Mouse (Mus musculus) CH12.LX (cell line): Measurements from ENCODE around the gene Mttp. TPM values are rescaled to one million over a fixed set of nuclear protein-coding genes. Genes with fewer than 3 reads are reported as not detected.

ENCODE experiments used
- DNase-seq: peaks from one replicate; pipeline ENCODE4 v3.0.0-alpha.2; 2013; ENCODE audit errors: extremely low read depth
- H3K27ac ChIP-seq: 2 replicates; pipeline ENCODE4 v1.5.1; 2012; ENCODE audit warnings: low read depth, mild to moderate bottlenecking, control low read depth, moderate library complexity; ENCODE audit not compliant: insufficient read depth
- H3K27me3 ChIP-seq: replicated peaks from 2 replicates; pipeline ENCODE3; 2012; ENCODE audit warnings: inconsistent platforms
- H3K36me3 ChIP-seq, 2 experiments: replicated peaks in 1 of 2; 2 replicates each; pipeline versions ENCODE3 to v1.6.1; 2012; ENCODE audit warnings: inconsistent platforms in 1 of 2, low read length in 1 of 2, mild to moderate bottlenecking in 1 of 2, mixed read lengths in 1 of 2, moderate library complexity in 1 of 2; ENCODE audit not compliant: control insufficient read depth in 1 of 2, insufficient read depth in 1 of 2
- H3K4me1 ChIP-seq, 2 experiments: 2 replicates each; pipeline ENCODE4 v1.6.1; 2012; ENCODE audit warnings: inconsistent platforms in 1 of 2, moderate library complexity in 1 of 2; ENCODE audit not compliant: insufficient read depth in 2 of 2, control insufficient read depth in 1 of 2
- H3K4me2 ChIP-seq: 2 replicates; pipeline ENCODE4 v1.6.1; 2012; ENCODE audit warnings: low read depth, mild to moderate bottlenecking, control low read depth; ENCODE audit not compliant: poor library complexity, insufficient read depth, severe bottlenecking
- H3K4me3 ChIP-seq, 3 experiments: fragments of 150-350 bp in 1 of 3; sonication (generic) in 1 of 3; replicated peaks in 1 of 3; 2 replicates each; pipeline versions ENCODE3 to v1.5.1; 2011 to 2012; ENCODE audit warnings: low read depth in 2 of 3, low read length in 2 of 3, mild to moderate bottlenecking in 2 of 3, moderate library complexity in 2 of 3, control low read depth in 1 of 3, improper control_type of control experiment in 1 of 3, inconsistent platforms in 1 of 3, mixed read lengths in 1 of 3; ENCODE audit not compliant: poor library complexity in 1 of 3
- H3K79me2 ChIP-seq: replicated peaks from 2 replicates; pipeline ENCODE4 v1.6.1; 2012; ENCODE audit warnings: mild to moderate bottlenecking, moderate library complexity; ENCODE audit not compliant: control insufficient read depth, poor library complexity, insufficient read depth, severe bottlenecking; ENCODE audit errors: extremely low read depth
- H3K9ac ChIP-seq: 2 replicates; pipeline ENCODE4 v1.6.1; 2012; ENCODE audit warnings: low read depth, mild to moderate bottlenecking, control low read depth, moderate library complexity; ENCODE audit not compliant: insufficient read depth
- H3K9me3 ChIP-seq: replicated peaks from 2 replicates; pipeline ENCODE3; 2012; ENCODE audit warnings: low read length, inconsistent platforms, mixed read lengths
- ETS1 ChIP-seq: conservative IDR thresholded peaks from 2 replicates; pipeline ENCODE4 v1.6.1; 2012; ENCODE audit warnings: low read depth, mild to moderate bottlenecking, inconsistent platforms, low read length, improper control_type of control experiment, moderate library complexity
- GABPA ChIP-seq: IDR thresholded peaks from 2 replicates; pipeline ENCODE4 v1.6.1; 2012; ENCODE audit warnings: low read depth, low read length, improper control_type of control experiment, inconsistent platforms; ENCODE audit not compliant: insufficient replicate concordance
- KAT2A ChIP-seq: IDR thresholded peaks from 2 replicates; pipeline ENCODE4 v1.6.1; 2012; ENCODE audit warnings: low read length, improper control_type of control experiment, inconsistent platforms; ENCODE audit not compliant: insufficient replicate concordance
- MAX ChIP-seq: IDR thresholded peaks from 2 replicates; pipeline ENCODE4 v1.6.1; 2011; ENCODE audit warnings: low read length, improper control_type of control experiment
- MYC ChIP-seq: IDR thresholded peaks from 2 replicates; pipeline ENCODE4 v1.6.1; 2011; ENCODE audit warnings: low read depth, mild to moderate bottlenecking, improper control_type of control experiment, low read length
- NRF1 ChIP-seq: IDR thresholded peaks from 2 replicates; pipeline ENCODE4 v1.6.1; 2014; ENCODE audit warnings: low read depth, mild to moderate bottlenecking, inconsistent platforms, low read length, improper control_type of control experiment, moderate library complexity
- POLR2A ChIP-seq: IDR thresholded peaks from 2 replicates; pipeline ENCODE4 v1.6.1; 2011; ENCODE audit warnings: low read depth, mild to moderate bottlenecking, improper control_type of control experiment, low read length
- RCOR1 ChIP-seq: conservative IDR thresholded peaks from 2 replicates; pipeline ENCODE4 v1.6.1; 2012; ENCODE audit warnings: low read depth, mild to moderate bottlenecking, inconsistent platforms, low read length, improper control_type of control experiment
- UBTF ChIP-seq: IDR thresholded peaks from 2 replicates; pipeline ENCODE4 v1.6.1; 2012; ENCODE audit warnings: low read depth, mild to moderate bottlenecking, inconsistent platforms, low read length, improper control_type of control experiment, moderate library complexity
- ZC3H11A ChIP-seq: IDR thresholded peaks from 2 replicates; pipeline ENCODE4 v1.6.1; 2012; ENCODE audit warnings: low read depth, mild to moderate bottlenecking, inconsistent platforms, low read length, improper control_type of control experiment
- ZKSCAN1 ChIP-seq: IDR thresholded peaks from 2 replicates; pipeline ENCODE4 v1.6.1; 2012; ENCODE audit warnings: low read depth, inconsistent platforms, low read length, improper control_type of control experiment, borderline replicate concordance
- ZNF384 ChIP-seq: IDR thresholded peaks from 2 replicates; pipeline ENCODE4 v1.6.1; 2012; ENCODE audit warnings: low read depth, low read length, improper control_type of control experiment, inconsistent platforms
- dilution Hi-C: fragments of 300-500 bp; cut with MboI; formaldehyde crosslinking; loops from 2 replicates; pipeline ENCODE4 v1.14.3; 2020; ENCODE audit warnings: low sequenced_read_pairs; ENCODE audit not compliant: extremely low pct_unique_long_range_greater_than_20kb, extremely low pct_ligation_motif_present
- in situ Hi-C: fragments of 300-500 bp; cut with MboI; formaldehyde crosslinking; loops from 3 replicates; pipeline ENCODE4 v1.14.3; 2019; ENCODE audit warnings: low sequenced_read_pairs, low pct_ligation_motif_present, low pct_unique_long_range_greater_than_20kb, mixed read lengths
- polyA plus RNA-seq: library from polyadenylated mRNA; unstranded; fragments of >175 nt; gene quantifications from 2 replicates; pipeline ENCODE4 v1.2.1, GENCODE M21; 2012; ENCODE audit warnings: low read depth; ENCODE audit not compliant: insufficient read length
- total RNA-seq, 2 experiments: library from RNA; depleted of rRNA; stranded (reverse); fragments of 300-350 nt in 1 of 2; fragments of >200 nt in 1 of 2; gene quantifications; 2 replicates each; pipeline ENCODE4 v1.2.3; 2012 to 2014

The Mttp gene
- total and polyA plus RNA-seq, 3 experiments: 4.5 to 6.3 (median 5.9) TPM

- Histone ChIP-seq H3K9ac (no peak overlapping the region), H3K4me1 (peaks cover 4 to 6% of the 10 kb centered on the region in 2 experiments; a peak in 2 of 4 replicates), H3K36me3 (peaks cover 0 to 9% of the 10 kb centered on the region in 2 experiments), H3K79me2 (no peaks in the 10 kb centered on the region), H3K4me2 (no peak overlapping the region), H3K9me3 (peaks cover 4% of the 10 kb centered on the region), H3K27ac (no peak overlapping the region), H3K4me3 (no peak overlapping the region), H3K27me3 (no peaks in the 10 kb centered on the region)
- dilution Hi-C loops: loop anchor here (25.0 kb wide), 1 partner anchor 347 kb away; no protein-coding TSS in a partner anchor
- TF ChIP-seq POLR2A (no peak), ETS1 (no peak), ZKSCAN1 (no peak), RCOR1 (no peak), MAX (no peak), GABPA (no peak), ZNF384 (no peak)
- DNase-seq: no peak
- in situ Hi-C loops: loop anchor here (5.0 kb wide), 1 partner anchor 67 kb away; the partner anchor contains the start of genes 1110002E22Rik and Gm5105
Observed at GRCm38 (mm10) chr3:138133916-138134315, 10.9 kb downstream of the Mttp start.

- no peak overlapping the region for H3K27ac ChIP-seq
- no peaks in the 10 kb centered on the region for H3K79me2 ChIP-seq
- peaks cover 0 to 7% of the 10 kb centered on the region in 2 experiments for H3K36me3 ChIP-seq
- no peak for TF ChIP-seq ZNF384
- no peak overlapping the region for H3K4me2 ChIP-seq
- H3K27me3 ChIP-seq: no peaks in the 10 kb centered on the region
- dilution Hi-C loops (loop anchor here (25.0 kb wide), 1 partner anchor 346 kb away; no protein-coding TSS in a partner anchor), in situ Hi-C loops (loop anchor here (5.0 kb wide), 1 partner anchor 66 kb away; the partner anchor contains the start of genes 1110002E22Rik and Gm5105)
- no peak overlapping the region for H3K9ac ChIP-seq
- H3K4me3 ChIP-seq: no peak overlapping the region
- peaks cover 2 to 9% of the 10 kb centered on the region in 2 experiments; a peak in 1 of 4 replicates for H3K4me1 ChIP-seq
- H3K9me3 ChIP-seq: peaks cover 4% of the 10 kb centered on the region
- no peak for DNase-seq
Observed at GRCm38 (mm10) chr3:138133463-138133862, 11.3 kb downstream of the Mttp start.

GRCm38 (mm10) chr3:138131168-138131567 is 13.6 kb downstream of the Mttp start:
- dilution Hi-C loops: loop anchor here (25.0 kb wide), 1 partner anchor 344 kb away; no protein-coding TSS in a partner anchor
- Histone ChIP-seq H3K27me3 (no peaks in the 10 kb centered on the region), H3K4me3 (no peak overlapping the region), H3K79me2 (no peaks in the 10 kb centered on the region), H3K4me1 (peaks cover 2 to 9% of the 10 kb centered on the region in 2 experiments; a peak in 1 of 4 replicates), H3K9me3 (no peaks in the 10 kb centered on the region), H3K36me3 (peaks cover 0 to 2% of the 10 kb centered on the region in 2 experiments), H3K9ac (no peak overlapping the region), H3K27ac (no peak overlapping the region), H3K4me2 (no peak overlapping the region)
- no peak for DNase-seq
- in situ Hi-C loops: loop anchor here (5.0 kb wide), 1 partner anchor 64 kb away; the partner anchor contains the start of genes 1110002E22Rik and Gm5105
- TF ChIP-seq KAT2A: no peak
- no peak for TF ChIP-seq ZC3H11A
- no peak for TF ChIP-seq MYC
- no peak for TF ChIP-seq UBTF
- TF ChIP-seq NRF1: no peak
